Mouse (Mus musculus): ENCODE measurements around the gene Ifna15. TPM values are rescaled to one million over a fixed set of nuclear protein-coding genes. Genes with fewer than 3 reads are reported as not detected.
A peak's percentile ranks its signal among the peaks of the same experiment; 100 is the strongest.
"Not testable (repeated sequence)": the region's sequence is repeated elsewhere in the genome, so short reads cannot be mapped to it uniquely, and the experiment has no call there.

Ifna15 gene
- not detected in 2 replicates for polyA plus RNA-seq (2016; fragmentation: Nextera tagmentation; extraction: Ambion mirVana)

DNA sequence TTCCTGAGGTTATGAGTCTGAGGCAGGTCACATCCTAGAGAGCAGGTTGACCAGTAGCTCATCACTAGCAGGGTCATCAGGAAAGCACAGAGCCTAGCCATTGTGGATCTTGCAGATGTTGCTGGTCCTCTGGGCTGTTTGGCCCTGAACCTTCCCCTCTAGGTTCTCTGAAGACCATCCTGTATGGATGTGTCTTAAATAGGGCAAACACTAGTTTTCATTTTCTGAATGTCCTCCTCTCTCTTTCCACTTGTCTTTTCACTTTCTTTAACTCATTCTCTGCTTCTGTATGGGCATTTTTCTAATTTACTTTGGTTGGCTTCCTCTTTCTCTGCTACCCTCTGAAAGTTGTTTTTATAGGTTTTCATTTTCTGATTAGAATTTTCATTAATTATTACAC is at the start of gene Ifna15:
TSS of gene Ifna15 (minus strand) at position 101 of the 400 bp plus-strand sequence.
- not testable (repeated sequence) for H3K9ac ChIP-seq; H3K4me2 ChIP-seq; ATAC-seq (ENCODE audit: low FRiP score); H3K27ac ChIP-seq; H3K4me3 ChIP-seq (replicated peaks); H3K27me3 ChIP-seq; H3K36me3 ChIP-seq (replicated peaks); H3K9me3 ChIP-seq; H3K4me1 ChIP-seq

DNA sequence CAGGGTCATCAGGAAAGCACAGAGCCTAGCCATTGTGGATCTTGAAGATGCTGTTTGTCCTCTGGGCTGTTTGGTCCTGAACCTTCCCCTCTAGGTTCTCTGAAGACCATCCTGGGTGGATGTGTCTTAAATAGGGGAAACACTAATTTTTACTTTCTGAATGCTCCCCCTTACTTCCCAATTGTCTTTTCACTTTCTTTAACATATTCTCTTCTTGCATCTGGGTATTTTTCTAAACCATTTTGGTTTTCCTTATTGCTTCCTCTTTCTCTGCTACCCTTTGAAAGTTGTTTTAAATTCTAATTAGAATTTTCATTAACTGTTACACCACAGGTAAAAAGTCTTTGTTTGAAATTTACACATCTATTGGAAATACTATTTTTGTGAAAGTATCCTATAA is 45.2 kb upstream of the Ifna15 start, which contains the start of gene Ifna12:
TSS of gene Ifna12 (minus strand) at position 101 of the 400 bp plus-strand sequence.
- Histone ChIP-seq H3K9me3 (no peaks in the 10 kb centered on the region), H3K27ac (no peak within 1 kb of the TSS)
- ATAC-seq (ENCODE audit: low FRiP score), result no peak

DNA sequence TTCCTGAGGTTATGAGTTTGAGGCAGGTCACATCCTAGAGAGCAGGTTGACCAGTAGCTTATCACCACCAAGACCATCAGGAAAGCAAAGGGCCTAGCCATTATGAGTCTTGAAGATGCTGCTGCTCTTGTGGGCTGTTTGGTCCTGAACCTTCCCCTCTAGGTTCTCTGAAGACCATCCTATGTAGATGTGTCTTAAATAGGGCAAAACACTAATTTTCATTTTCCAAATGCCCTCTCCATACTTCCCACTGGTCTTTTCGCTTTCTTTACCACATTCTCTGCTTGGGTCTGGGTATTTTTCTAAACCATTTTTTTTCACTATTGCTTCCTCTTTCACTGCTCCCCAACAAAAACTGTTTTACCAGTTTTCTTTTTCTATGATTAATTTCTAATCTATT is 34.2 kb upstream of the Ifna15 start, which contains the start of gene Ifna9:
TSS of gene Ifna9 (minus strand) at position 101 of the 400 bp plus-strand sequence.
- no peak within 1 kb of the TSS for H3K4me3 ChIP-seq (replicated peaks)

More for the DNA sequence above, 45.2 kb upstream of the Ifna15 start, which contains the start of gene Ifna12:
- no peaks in the 10 kb centered on the region for H3K36me3 ChIP-seq (replicated peaks)
- H3K4me2 ChIP-seq, result no peak within 1 kb of the TSS
- H3K4me1 ChIP-seq, result no peaks in the 10 kb centered on the region
- H3K27me3 ChIP-seq, result no peaks in the 10 kb centered on the region
- H3K9ac ChIP-seq, result no peak within 1 kb of the TSS
- no peak within 1 kb of the TSS for H3K4me3 ChIP-seq (replicated peaks)

DNA sequence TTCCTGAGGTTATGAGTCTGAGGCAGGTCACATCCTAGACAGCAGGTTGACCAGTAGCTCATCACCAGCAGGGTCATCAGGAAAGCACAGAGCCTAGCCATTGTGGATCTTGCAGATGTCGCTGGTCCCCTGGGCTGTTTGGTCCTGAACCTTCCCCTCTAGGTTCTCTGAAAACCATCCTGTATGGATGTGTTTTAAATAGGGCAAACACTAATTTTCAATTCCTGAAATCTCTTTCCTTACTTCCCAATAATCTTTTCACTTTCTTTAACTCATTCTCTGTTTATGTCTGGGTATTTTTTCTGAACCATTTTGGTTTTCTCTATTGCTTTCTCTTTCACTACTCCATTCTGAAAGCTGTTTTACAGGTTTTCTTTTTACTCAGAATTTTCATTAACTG is 13.7 kb upstream of the Ifna15 start, which contains the start of gene Ifna14:
TSS of gene Ifna14 (minus strand) at position 101 of the 400 bp plus-strand sequence.
- Histone ChIP-seq H3K9me3 (no peaks in the 10 kb centered on the region), H3K27ac (no peak within 1 kb of the TSS), H3K4me3 (replicated peaks) (no peak within 1 kb of the TSS), H3K4me1 (no peaks in the 10 kb centered on the region), H3K36me3 (replicated peaks) (no peaks in the 10 kb centered on the region), H3K4me2 (no peak within 1 kb of the TSS), H3K9ac (no peak within 1 kb of the TSS), H3K27me3 (no peaks in the 10 kb centered on the region)
- 71% methylated on average over 1 of the region's 1 CpGs for WGBS
- no peak for ATAC-seq (ENCODE audit: low FRiP score)

More for the DNA sequence above, 34.2 kb upstream of the Ifna15 start, which contains the start of gene Ifna9:
- Histone ChIP-seq H3K9me3 (no peaks in the 10 kb centered on the region), H3K27me3 (no peaks in the 10 kb centered on the region), H3K4me1 (no peaks in the 10 kb centered on the region), H3K4me2 (no peak within 1 kb of the TSS), H3K27ac (no peak within 1 kb of the TSS), H3K9ac (no peak within 1 kb of the TSS), H3K36me3 (replicated peaks) (no peaks in the 10 kb centered on the region)
- no peak for ATAC-seq (ENCODE audit: low FRiP score)
- WGBS, result 83% methylated on average over 1 of the region's 1 CpGs

DNA sequence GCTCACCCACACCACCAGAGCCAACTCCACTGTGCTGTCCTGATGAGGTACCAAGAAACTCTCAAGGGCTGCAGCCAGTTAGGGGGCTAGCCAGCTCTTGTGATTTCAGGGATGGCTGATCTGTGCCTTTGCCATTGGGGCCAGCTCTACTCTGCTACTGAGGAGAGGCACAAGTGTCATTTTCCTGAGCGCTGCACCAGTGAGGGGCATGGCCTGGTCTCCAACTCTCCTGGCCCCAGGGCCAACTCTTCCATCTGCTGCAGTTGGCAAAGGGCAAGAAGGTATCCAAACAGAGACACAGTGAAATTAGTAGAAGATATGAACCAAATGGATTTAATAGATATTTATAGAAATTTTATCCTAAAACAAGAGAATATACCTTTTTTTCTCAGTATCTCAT is 3.7 kb upstream of the Ifna15 start:
- 95% methylated on average over 1 of the region's 1 CpGs for WGBS
- H3K9me3 ChIP-seq, result no peaks in the 10 kb centered on the region

DNA sequence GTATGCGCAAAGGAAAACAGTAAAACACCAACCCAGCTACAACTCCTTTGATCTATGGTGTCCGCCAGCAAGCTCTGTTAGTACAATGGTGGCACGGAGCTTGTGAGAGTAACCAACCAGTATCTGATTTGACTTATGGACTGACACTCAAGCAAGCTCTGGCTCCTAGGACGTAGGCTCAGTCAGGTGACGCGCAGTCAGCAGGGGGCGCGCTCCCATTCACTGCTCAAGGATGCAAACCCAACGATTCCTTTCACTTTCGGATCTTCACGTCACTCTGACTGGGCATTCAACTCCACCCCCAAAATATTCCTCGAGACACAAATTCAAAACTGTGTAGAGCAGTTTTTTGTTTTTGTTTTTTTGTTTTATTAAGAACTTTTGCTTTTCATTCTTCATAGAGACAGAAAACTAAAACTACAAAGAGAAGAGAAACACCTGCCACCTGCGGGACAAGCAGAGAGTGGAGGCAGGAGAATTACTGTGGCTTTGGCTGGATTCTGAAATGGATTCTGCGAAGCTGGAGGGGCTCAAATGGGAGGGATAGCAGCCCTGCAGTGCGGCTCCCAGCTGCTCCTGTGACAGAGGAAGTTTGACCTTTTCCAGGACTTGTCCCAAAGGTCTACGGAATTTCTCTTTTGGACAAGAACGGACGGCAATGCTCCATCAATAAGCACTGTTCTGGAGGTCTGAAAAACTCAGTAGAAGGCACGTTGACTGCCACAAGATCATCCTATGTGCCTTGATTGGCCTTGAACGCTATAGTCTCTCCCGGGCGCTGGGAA is 7.7 kb downstream of the Ifna15 start:
- Histone ChIP-seq H3K27me3 (no peaks in the 10 kb centered on the region), H3K4me3 (replicated peaks) (peak overlapping the region; percentile 18), H3K4me2 (peak overlapping the region; percentile 46), H3K27ac (no peak overlapping the region), H3K36me3 (replicated peaks) (no peaks in the 10 kb centered on the region), H3K9ac (no peak overlapping the region), H3K9me3 (no peaks in the 10 kb centered on the region), H3K4me1 (0 out of 2 replicates have a peak, but pooled peaks cover 2% of the 10 kb centered on the region)
- 32% methylated on average over 22 of the region's 22 CpGs for WGBS
- ATAC-seq (ENCODE audit: low FRiP score), result peak; percentile 60

More for the DNA sequence above, 3.7 kb upstream of the Ifna15 start:
- Histone ChIP-seq H3K4me2 (no peak overlapping the region), H3K36me3 (replicated peaks) (no peaks in the 10 kb centered on the region), H3K4me3 (replicated peaks) (no peak overlapping the region), H3K4me1 (no peaks in the 10 kb centered on the region), H3K27me3 (no peaks in the 10 kb centered on the region), H3K27ac (no peak overlapping the region), H3K9ac (no peak overlapping the region)
- no peak for ATAC-seq (ENCODE audit: low FRiP score)

DNA sequence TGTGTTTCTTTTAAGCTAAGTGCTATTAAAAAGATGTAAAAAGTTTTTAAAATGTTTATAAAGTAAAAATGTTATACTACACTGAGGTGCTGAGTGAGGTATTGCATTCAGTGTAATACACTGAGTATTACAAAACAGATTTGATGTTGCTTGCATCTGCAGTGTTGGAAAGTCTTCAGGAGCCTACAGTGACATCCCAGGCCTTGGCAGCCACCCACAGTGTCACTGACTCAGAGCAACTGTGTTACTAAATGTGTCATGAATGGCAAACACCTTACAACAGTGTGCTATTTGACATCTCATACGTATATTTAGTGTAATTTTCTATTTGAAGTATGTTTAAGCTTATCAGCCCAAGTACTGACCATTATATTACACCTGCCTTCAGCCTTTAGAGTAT is 10.1 kb downstream of the Ifna15 start:
- no peak for ATAC-seq (ENCODE audit: low FRiP score)
- Histone ChIP-seq H3K36me3 (replicated peaks) (no peaks in the 10 kb centered on the region), H3K4me2 (no peak overlapping the region), H3K27ac (no peak overlapping the region), H3K9me3 (no peaks in the 10 kb centered on the region), H3K4me3 (replicated peaks) (no peak overlapping the region), H3K9ac (no peak overlapping the region), H3K27me3 (no peaks in the 10 kb centered on the region), H3K4me1 (0 out of 2 replicates have a peak, but pooled peaks cover 2% of the 10 kb centered on the region)
- 93% methylated on average over 1 of the region's 1 CpGs for WGBS

DNA sequence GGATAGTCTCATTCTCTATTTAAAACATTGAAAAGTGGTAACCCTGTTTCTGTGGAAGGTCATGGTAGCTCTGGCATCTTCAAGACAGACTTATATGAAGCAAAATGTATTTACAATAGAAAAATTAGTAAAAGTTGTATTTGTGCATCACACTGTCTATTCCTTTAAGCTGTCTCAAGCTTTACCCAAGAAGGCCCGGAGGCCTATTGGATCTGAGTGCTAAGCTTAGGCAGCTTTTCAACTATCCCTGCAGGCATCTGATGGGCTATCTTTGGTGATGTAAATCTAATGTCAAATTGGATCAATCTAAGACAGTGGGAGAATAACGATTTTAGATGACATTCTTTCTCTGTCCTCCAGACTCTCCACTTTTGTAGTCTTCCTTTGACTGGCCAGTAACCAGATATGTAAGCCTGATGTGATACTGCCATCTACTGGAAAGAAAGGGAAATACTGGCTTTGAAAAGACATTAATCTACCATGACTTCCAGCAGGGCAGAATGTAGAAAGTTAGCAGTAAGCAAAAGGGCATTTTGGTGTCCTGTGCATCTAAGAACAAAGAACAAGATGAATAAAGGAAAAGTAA is 14.3 kb downstream of the Ifna15 start:
- Histone ChIP-seq H3K9ac (no peak overlapping the region), H3K4me1 (no peaks in the 10 kb centered on the region), H3K4me2 (no peak overlapping the region), H3K27ac (no peak overlapping the region), H3K36me3 (replicated peaks) (no peaks in the 10 kb centered on the region), H3K27me3 (no peaks in the 10 kb centered on the region), H3K9me3 (no peaks in the 10 kb centered on the region), H3K4me3 (replicated peaks) (no peak overlapping the region)
- WGBS, result 47% methylated on average over 2 of the region's 2 CpGs
- peak; percentile 76 for ATAC-seq (ENCODE audit: low FRiP score)

DNA sequence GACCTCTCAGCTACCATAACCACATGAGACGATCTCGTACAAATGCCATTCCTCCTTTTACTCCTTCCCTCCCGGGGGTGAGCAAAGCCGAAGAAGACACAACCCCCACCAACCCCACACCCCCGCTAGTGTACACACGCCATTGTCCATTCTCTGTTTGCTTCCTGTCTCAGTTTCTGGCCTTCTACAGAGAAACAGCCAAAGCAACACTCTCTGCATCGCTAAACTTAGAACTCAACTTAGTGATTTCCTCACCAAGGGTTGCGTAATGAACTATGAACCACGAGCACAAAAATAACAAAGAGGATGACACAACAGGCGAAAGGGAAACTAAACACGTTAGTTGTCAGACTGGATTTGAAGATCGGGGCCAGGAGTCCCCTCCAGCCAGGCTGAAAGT is 20.7 kb downstream of the Ifna15 start:
- WGBS, result 84% methylated on average over 12 of the region's 12 CpGs
- H3K27me3 ChIP-seq, result no peaks in the 10 kb centered on the region
- no peak overlapping the region for H3K27ac ChIP-seq
- H3K36me3 ChIP-seq (replicated peaks), result no peaks in the 10 kb centered on the region
- H3K4me1 ChIP-seq, result no peaks in the 10 kb centered on the region
- H3K4me2 ChIP-seq, result no peak overlapping the region
- H3K9me3 ChIP-seq, result no peaks in the 10 kb centered on the region
- no peak overlapping the region for H3K4me3 ChIP-seq (replicated peaks)
- no peak for ATAC-seq (ENCODE audit: low FRiP score)
- no peak overlapping the region for H3K9ac ChIP-seq

DNA sequence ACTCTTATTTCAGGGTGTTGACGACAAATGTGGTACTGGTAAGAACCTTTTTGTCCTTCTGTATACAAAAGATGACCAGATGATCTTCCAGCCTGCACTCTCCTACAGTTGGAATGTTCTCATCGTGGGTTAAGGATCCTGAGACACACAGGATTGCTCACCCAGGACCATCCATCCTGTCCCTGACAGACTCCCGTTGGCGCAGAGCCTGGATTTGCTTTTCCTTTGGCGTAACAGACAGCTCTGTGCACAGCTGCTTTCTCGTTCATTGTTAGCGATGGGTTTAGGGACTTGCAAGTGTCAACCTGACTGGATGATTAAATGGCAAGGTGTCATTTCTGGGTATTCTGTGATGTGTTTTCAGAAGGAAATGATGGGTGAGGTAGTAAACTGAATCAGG is 21.4 kb downstream of the Ifna15 start:
- H3K27ac ChIP-seq, result no peak overlapping the region
- 88% methylated on average over 7 of the region's 7 CpGs for WGBS
- H3K36me3 ChIP-seq (replicated peaks), result no peaks in the 10 kb centered on the region
- H3K27me3 ChIP-seq, result no peaks in the 10 kb centered on the region
- H3K4me3 ChIP-seq (replicated peaks), result no peak overlapping the region
- H3K4me2 ChIP-seq, result no peak overlapping the region
- no peaks in the 10 kb centered on the region for H3K9me3 ChIP-seq
- no peaks in the 10 kb centered on the region for H3K4me1 ChIP-seq
- H3K9ac ChIP-seq, result no peak overlapping the region
- ATAC-seq (ENCODE audit: low FRiP score), result no peak

DNA sequence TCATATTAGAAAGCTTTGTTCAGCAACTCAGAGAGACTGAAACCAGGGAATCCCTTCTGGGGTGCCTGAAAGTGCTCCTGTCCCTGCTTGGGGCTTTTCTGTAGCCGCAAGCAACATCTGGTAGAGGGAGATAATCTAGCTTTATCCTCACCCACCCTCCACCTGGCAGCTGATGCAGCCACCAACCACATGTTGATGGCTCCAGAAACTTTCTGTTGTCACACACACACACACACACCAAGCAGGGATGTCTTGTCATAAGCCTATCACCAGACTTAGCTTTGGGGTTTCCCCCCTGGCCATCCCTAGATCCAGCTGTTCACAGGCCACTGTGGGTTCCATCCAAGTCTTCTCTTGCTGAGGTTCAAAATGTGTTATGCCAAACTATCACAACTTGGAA is 22.3 kb downstream of the Ifna15 start:
- Histone ChIP-seq H3K9me3 (no peaks in the 10 kb centered on the region), H3K4me2 (no peak overlapping the region), H3K27ac (no peak overlapping the region), H3K27me3 (no peaks in the 10 kb centered on the region), H3K4me1 (no peaks in the 10 kb centered on the region), H3K36me3 (replicated peaks) (no peaks in the 10 kb centered on the region), H3K4me3 (replicated peaks) (no peak overlapping the region), H3K9ac (no peak overlapping the region)
- WGBS, result 95% methylated on average over 1 of the region's 1 CpGs
- no peak for ATAC-seq (ENCODE audit: low FRiP score)

DNA sequence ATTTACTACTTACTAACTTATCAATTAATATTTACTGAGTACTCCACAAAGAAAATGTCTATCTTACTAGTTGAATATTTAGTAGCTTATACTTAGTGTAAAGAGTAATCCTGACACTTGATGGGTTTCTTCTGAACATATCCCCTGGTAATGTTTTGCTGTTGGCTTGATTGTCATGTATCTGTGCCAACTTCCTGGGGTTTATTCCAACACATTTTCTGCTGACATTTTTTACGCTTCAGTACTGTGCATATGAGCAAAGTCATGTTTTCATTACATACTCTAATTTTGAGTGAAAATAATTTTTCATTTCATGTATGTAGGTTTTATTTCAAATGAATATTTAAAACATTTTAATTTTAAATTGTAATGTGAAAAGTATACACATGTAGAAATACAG is 23.1 kb downstream of the Ifna15 start:
- no peaks in the 10 kb centered on the region for H3K36me3 ChIP-seq (replicated peaks)
- H3K4me2 ChIP-seq, result no peak overlapping the region
- H3K27me3 ChIP-seq, result no peaks in the 10 kb centered on the region
- no peak for ATAC-seq (ENCODE audit: low FRiP score)
- no peak overlapping the region for H3K9ac ChIP-seq
- H3K4me3 ChIP-seq (replicated peaks), result no peak overlapping the region
- H3K27ac ChIP-seq, result no peak overlapping the region
- WGBS, result 88% methylated on average over 1 of the region's 1 CpGs
- no peaks in the 10 kb centered on the region for H3K9me3 ChIP-seq
- no peaks in the 10 kb centered on the region for H3K4me1 ChIP-seq

DNA sequence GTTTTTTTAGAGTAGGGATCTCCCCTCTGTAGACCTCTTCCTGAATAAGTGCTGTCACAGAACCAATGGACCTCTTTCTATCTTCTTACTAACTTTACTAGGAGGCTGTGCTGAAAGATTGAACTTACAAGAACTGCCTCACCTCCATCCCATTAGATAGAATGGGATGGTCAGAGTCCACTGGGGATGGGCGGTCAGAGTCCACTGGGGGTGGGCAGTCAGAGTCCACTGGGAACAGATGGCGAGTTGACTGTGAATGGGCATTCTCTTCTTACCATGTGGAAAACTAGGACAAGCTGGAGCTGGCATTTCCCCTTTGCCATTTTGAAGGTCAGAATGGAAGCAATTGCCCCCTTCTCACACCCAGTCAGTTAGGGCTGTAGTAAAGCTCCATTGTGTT is 24.5 kb downstream of the Ifna15 start:
- Histone ChIP-seq H3K4me3 (replicated peaks) (no peak overlapping the region), H3K9me3 (no peaks in the 10 kb centered on the region), H3K4me2 (no peak overlapping the region), H3K9ac (no peak overlapping the region), H3K36me3 (replicated peaks) (no peaks in the 10 kb centered on the region), H3K27me3 (no peaks in the 10 kb centered on the region), H3K4me1 (no peaks in the 10 kb centered on the region), H3K27ac (no peak overlapping the region)
- 96% methylated on average over 2 of the region's 2 CpGs for WGBS
- no peak for ATAC-seq (ENCODE audit: low FRiP score)
